Mouse (Mus musculus) forelimb bud, embryonic 11.5 days (tissue): ENCODE data around the gene Hoxa2.

Source experiments
- DNase-seq: peaks from one replicate; pipeline ENCODE4 v3.0.0-alpha.2; 2012; ENCODE audit warnings: low read depth, low spot score

The Hoxa2 gene

DNA sequence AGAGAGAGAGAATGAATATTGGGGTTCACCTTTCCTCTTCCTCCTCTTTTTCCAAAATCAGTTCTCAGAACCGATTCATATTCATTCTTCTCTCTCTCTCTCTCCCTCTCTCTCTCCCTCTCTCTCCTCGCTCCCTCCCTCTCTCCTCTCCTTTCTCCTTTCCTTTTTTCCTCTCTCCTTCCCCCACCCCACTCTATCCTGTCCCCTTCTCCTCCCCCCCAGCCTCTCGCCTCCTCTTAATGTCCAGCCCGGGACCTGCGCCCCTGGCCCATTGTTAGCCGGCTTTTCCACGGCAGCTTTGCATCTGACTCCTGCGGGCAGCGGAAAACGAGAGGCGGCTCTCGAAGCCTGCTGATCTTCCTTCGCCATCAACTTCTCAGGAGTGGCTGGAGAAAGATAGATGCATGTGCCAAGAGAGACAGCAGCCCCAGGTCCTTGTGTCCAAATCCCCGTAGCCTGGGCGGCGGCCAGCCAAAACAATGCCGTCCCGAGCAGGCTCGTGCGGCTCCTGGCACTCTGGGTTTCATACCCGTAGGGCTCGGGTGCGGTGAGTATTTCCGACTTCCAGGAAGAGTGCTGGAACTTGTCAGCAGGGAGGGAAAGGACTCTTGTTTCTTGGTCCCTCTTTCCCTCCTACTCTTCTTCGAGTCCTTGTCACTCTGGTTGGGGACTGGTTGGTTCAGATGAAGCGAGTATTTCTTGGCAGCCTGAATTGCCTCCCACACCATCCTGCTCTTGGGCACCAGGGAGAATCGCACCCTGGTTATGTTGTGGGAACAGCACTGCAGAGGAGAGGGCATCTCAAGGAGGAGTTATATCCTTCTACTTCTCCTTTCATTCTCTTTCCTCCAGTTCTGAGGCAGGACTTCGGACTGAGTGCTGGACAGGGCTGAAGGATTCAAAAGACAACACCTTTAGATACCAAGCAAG, 1.1 kb upstream of the Hoxa2 start:
- DNase-seq, result no peak

DNA sequence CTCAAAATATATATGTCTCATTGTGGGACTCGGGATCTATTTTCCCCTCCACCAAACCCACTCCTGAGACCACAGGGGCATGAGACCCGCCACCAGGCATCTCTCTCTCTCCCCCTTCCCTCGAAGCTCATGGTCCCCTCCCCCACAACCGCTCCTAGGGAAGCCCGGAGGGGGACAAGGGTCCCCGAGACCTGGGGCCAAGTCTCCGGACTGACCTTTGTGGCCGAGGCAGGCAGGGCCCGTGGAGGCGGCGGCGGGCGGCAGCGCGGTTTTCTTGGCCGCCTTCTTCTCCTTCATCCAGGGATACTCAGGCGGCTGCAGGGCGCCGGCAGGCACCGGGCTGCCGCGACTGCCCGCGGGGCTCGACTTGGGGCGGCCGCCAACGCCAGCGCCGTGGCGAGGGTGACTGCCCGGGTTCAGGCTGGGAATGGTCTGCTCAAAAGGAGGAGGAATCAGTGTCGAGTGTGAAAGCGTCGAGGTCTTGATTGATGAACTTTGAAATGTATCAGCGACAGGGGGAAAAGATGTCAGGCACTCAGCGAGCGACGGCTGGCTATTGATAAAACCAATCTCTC, 493 bp downstream of the Hoxa2 start:
- no peak for DNase-seq

DNA sequence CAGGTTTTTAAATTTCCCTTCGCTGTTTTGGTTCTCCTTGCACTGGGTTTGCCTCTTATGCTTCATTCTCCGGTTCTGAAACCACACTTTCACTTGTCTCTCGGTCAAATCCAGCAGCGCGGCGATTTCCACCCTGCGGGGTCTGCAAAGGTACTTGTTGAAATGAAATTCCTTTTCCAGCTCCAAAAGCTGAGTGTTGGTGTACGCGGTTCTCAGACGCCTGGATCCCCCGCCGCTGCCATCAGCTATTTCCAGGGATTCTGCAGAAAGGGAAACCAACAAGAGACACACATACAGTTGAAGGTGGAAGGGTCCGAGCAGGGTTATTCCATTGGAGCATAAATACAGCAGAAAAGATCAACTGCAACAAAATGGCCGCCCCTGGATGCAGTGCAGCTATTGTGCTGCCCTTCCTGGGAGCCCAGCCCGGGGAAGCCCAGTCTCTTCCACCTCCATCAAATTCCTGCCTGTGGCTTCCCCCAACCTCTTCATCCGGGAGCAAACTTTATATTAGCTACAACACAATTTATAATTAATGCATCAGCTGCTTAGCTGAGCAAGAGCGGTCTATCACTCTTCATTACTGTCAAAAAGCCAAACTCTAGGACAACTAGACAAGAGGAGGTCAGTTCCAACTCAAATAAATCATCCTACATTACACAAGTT, 1.1 kb downstream of the Hoxa2 start:
- DNase-seq, result no peak

DNA sequence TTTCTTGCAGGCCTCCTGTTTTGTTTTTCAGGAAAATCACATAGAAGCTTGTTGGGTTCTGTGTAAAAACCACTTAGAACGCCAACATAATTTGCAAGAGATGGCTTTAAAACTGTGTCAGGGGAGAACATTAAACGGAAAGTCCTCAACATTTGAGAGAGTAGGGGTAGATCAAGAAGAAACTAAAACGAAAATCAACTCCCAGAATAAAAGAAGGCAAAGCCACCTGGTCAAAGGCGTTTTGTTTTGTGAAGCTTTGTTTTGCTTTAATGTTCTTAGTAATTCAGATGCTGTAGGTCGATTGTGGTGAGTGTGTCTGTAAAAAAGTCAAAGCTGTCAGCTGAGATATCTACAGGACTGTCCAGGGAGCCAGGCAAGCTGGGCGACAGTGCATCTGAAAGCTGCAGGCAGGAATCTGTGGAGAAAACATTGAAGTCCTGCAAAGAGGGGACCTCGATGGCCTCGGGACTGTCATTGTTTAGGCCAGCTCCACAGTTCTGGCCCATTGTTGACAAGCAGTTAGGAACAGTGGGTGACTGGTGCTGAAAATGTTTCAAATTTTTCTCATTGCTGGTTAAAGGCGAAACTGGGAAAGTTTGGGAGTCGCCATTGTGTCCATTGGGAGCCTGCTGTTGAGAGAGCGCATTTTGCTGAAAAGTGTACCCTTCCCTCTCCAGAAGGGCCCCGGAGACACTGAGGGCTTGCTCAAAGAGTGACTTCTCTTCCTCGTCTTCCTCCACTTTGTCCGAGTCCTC, 1.8 kb downstream of the Hoxa2 start:
- no peak for DNase-seq

DNA sequence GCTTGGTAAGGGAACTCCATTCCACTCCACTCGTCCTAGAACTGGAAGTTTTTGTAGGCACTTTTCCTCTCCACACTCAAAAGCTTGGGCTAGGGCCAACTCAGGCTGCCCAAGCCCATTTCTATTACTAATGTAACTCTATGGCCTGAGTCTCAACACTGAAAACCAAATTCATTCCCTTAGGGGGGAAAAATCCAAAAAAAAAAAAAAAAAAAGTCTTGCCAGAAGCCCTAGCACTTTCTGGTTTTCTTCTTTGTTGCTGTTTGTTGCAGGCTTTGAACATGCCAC, 2.6 kb downstream of the Hoxa2 start:
- no peak for DNase-seq

DNA sequence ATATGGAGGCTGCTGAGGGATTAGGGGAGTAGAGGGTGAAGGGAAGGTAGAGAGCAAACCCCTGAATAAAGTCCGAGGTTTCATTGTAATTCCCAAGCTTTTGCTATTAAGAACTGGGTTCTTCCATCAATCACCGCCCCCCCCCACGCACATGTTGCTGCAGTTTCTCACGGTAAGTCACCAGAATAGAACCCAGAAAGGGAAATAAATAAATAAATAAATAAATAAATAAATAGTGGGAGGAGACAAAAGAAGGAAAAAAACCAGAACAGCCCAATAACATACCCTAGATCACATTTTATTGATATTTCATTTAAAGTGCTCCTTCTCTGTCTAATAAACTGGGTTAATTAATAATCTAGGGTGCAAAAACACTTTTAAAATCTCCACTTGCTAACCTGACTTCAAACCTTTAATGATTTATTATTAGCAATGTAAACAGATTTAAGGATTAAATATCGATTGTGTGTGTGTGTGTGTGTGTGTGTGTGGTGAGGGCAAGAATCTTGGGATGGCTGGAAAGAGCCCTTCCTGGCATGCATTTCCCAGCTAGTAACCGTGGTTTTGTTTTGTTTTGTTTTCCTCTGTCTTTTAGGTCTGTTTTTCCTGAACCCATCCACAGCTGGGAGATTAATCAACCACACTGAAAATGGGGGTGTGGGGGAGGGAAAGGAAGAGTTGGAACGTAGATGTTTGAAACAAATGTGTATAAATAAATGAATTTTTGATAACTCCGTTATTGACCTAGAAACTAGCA, 3.1 kb downstream of the Hoxa2 start:
- DNase-seq, result no peak

DNA sequence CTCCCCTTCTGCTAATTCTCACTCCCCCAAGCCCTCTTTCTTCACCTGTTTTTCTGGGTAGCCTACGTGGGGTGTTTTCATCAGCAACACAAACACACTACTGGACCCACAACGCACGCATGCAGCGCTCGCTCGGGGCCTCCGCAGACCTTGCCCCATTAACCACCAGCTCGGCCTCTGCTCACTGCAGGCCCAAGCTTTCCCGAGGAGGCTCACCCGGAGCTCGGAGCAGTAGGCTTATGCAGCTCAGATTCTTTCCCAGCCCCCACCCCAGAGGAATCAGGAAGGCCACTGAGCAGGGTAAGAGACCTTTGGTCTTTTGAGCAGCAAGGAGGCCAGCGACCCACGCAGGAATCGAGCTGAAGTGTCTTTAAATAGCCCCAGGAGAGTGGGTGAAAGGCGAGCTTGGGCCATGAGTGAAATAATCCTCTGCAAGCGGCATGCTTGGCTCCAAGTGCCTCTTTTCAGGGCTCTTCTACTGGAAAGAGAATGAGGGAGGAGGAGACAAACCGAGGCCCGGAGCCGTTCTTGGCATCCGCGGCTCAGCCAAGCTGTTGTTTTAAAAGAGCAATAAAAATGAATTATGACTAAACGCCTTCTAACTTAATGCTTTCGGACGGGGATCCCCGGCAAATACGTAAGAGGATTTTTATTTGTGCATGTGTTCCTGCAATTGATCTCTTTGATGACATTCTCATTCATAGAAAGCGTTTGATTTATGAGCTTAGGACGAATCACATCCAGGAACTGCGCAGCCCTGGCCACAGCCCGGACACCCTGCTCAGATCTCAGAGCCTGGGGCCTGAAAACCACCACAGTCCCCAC, 3.9 kb downstream of the Hoxa2 start:
- DNase-seq, result no peak

DNA sequence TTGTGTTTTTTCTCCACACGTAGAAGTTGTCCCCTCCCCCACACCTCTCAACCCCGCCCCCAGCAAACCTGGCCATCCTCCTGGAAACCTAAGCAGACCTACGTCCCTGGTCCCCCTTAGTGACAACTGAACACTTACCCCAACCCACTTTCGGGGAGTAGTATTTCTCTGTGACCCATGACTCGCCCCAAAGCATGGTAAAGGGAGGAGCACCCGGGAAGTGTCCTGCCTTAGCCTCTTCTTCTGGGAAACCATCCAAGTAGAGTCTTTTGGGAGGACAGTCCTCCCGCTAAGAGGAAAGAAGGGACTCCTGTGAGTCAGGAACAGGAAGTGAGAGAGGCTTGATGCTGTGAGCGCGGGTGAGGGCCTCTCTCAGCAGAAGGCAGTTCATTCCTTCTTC, 4.7 kb downstream of the Hoxa2 start:
- DNase-seq, result no peak

DNA sequence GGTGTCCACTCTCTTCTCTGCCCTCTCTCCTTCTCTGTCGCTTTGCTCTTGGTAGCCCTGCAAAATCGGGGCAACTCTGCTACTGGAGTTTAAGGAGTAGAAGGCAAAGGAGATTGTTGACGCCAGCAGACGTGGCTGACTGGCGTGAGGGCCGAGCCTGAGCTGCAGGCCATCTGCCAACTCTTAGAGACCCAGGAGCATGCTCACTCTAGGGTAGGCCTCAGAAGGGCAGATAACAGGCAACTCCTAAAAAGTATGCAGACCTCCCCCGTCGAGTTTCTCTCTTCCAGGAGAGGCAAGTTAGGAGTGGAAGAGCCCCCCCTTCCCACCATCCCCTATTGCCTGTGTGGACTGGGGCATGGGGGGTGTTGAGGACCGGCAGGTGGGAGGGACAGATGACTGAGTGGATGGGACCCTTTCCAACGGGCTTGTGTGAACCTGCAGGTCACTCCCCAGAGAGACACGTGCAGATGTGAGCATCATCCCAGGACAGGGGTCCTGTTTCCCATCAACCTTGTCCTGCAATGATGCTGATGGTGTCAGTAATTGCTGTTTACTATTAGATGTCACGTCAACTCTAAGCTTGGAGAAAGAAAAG, 5.4 kb downstream of the Hoxa2 start:
- DNase-seq, result no peak

DNA sequence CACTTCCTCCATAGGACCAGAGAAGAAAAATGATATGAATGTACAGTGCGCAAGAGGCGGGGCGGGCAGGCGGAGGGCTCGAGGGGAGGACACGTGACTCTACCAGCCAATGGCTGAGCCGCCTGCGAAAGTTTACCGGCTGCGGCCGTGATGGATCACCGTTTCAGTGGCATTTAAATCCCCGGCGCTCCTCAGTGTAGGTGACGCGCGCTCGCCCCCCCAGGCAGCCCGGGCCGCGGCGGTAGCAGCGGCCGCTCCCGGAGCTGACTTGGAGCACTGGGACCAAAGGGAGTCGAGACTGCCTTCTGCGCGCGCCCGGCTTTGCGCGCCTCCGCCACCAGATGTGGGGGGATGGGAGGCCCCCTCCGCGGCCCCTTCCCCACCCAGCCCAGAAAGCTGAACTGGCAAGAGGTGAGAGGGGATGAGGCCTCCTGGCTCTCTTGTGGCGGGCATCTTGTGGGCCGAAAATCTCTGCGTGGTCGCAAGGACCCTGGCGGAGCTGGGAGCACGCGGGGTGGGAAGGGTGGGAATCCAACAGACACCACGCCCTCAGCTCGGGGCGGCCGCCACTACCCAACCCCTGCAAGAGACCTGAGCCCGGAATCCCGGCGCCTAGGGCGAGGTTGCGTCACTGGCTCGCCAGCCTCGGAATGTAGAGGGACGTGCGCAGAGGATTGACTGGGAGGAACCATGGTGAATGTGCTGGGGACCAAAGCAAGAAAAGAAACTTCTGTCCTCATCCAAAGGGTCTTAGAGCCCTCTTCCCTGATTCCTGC, 6.2 kb downstream of the Hoxa2 start, which contains the start of gene Hoxa1:
TSS of gene Hoxa1 (minus strand) at position 42 of the 776 bp plus-strand sequence.
- DNase-seq, result peak; percentile 84

DNA sequence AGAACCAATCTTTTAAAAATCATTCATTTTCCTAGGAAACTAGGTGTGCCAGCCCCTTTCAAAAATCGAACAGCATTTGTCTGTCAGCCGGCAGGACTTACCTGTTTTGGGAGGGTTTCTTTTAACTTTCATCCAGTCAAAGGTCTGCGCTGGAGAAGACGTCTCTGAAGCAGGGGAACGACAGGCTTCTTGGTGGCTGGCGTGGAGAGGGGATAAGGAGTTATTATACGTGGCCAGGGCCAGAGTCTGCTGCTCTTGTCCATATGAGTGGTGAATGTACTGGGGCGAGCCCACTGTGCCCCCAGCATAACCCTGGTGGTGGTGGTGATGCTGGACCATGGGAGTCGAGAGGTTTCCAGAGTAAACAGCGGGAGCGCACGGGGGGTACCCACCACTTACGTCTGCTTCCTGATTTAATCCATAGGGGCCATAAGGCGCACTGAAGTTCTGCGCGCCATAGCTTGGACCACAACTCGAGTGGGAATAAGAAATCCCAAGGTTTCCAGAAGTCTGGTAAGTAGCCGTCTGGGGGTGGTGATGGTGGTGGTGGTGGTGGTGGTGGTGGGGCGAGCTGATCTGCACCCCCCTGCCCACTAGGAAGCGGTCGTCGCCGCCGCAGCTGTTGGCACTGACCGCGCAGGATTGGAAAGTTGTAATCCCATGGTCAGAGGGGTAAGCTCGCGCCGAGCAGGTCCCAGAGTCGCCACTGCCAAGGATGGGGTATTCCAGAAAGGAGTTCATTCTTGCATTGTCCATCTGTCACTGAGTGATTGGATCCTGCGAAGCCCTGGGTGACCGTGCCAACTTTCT, 7.0 kb downstream of the Hoxa2 start:
- no peak for DNase-seq

DNA sequence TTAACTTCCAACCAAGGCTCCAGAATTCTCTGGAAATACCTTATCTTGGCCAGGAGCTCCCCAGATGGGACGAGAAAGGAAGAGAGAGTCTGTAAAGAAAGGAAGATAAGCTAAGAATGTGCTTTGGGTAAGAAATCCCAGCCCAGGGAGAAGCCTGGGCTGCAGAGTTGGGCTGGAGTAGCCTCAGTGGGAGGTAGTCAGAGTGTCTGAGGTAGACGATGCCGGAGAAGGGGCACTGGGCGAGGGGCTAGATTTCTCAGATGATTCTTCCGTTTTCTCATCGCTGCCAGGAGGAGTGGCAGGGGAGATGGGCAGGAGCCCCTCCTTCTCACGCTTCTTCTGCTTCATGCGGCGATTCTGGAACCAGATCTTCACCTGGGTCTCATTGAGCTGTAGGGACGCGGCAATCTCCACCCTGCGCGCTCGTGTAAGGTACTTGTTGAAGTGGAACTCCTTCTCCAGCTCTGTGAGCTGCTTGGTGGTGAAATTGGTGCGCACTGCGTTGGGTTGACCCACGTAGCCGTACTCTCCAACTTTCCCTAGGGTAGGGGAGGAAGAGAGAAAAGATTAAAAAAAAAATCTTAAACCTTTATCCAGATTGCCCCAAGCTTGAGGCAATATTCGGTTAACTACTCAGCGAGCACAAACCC, 8.0 kb downstream of the Hoxa2 start:
- DNase-seq, result no peak

DNA sequence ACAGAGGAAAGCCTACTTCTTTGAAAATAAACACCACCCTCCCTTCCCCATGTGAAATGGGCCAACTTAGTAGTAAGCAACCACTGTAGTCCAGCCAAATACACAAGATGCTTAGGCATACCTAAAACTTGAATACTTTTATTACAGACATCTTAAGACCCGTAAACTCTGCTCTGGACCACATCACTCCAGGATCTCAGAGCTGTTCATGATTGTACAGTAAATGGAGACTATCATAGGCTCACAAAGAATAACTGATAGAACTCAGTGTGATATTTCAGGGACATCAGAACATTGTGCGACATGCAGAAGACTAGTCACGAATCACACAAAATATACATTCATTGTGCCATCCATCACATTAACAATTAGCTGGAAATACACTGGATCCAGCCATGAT, 9.2 kb downstream of the Hoxa2 start:
- DNase-seq, result no peak

DNA sequence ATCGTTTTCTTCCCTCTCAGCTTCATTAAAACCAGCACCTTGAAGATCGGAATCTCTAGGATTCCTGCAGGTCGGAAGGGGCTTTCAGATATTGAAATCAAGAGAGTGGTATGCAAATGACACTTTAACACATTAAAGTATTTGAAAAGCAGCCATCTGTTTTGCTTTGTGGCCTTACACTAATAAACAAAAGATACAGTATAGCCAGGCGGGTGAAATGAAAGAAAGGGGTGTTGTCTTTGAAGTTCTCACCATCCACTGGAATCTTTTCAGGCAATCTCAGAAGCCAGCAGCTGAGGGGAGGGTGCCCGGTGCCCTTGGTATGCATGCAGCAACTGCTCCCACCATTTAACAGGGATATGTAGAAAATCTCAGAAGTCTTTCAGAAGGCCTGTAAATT, 10.6 kb downstream of the Hoxa2 start:
- no peak for DNase-seq

DNA sequence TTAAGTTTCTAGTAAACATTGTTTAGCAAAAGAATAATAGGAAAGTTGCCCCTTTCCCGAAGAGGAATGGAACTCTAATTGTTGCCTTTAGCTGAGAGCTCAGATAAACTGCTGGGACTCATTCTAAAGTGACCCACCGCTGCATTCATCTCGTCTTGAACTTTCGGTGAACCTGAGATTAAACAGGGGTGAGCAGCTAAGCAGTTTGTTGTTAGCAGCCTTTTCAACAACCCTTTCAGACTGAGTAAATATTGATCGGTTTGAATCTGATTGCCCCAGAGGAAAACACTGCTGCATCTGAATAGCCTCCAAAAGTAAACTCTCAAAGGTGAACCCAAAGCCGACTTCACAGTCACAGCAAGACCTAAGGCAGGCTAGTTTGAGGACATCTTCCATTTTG, 11.4 kb downstream of the Hoxa2 start:
- DNase-seq, result no peak

DNA sequence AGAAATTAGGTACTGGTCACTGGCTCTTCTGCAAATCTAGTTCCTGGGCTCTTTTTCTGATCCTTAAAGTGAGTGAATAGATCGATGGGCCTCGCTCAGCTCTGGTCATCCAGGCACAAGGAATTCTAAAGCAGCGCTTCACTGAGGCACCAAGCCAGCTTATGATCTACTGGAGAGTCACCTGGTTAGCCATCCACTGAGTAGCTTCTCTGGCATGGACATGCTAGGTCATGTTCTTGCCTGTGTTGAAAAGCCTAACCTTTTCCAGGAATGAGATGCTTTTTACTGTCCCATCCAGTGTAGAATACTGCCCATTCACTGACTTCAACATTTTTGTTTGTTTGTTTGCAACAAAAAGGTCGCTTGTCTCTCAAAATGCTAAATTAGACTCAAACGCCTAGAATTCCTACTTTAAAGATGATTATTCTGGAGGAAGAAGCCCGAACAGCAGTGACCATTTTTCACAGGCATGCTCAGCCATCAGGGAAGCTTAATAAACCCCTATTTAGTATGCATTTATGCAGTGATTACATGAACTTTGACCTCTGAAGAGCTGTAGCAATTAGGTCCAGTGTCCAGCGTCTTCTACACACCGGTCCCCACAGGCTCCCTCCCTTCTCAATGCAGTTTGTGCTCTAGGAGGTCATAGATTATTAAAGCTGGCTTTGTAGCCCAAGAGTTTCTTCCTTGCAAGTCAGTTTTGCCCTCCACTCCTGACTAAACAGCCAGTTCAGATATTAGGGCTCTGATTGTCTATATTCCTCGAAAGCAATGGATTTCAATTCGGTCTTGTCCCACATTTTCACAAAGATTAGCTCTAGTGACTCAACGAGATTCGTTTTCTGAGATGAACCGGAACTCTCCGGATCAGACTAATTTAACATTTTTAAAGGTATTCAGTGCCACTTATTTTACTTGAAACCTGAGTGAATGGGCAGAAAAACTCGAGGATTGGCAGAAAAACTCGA, 12.1 kb downstream of the Hoxa2 start:
- no peak for DNase-seq

DNA sequence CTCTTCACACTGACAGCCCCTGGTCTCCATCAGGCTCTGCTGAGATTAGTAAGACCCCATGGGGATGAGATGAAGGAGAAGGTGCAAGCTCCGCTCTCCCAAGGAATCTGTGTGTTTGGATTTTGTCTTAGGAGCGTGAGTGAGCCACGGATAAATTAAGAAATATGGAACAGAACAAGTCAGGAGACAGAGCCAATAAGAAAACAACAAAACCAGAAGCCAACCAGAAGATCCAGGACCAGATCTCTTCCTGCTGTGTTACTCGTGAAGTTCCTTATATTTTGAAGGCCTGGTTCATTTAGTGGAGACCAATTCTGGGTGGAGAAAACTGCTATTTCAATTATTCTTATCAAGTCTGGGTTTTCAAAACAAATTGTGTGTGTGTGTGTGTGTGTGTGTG, 13.1 kb downstream of the Hoxa2 start:
- no peak for DNase-seq
